Mouse (Mus musculus) adrenal gland, postnatal 14 days (tissue): ENCODE results near the gene Lrch4. TPM values are rescaled to one million over a fixed set of nuclear protein-coding genes. Genes with fewer than 3 reads are reported as not detected.

ENCODE experiments used
- DNase-seq: peaks from one replicate; pipeline ENCODE4 v3.0.0; 2021; ENCODE audit warnings: mixed read lengths
- total RNA-seq: library from RNA; stranded (reverse); gene quantifications from 2 replicates; pipeline ENCODE4 v1.2.3, GENCODE M21; 2021

Lrch4 gene
- total RNA-seq, 1 experiment from 2014 or later = 30.1 TPM

GRCm38 (mm10) chr5:137686127-137686790, 57.3 kb downstream of the Lrch4 start:
- DNase-seq = no peak

GRCm38 (mm10) chr5:137689974-137690373, 61.1 kb downstream of the Lrch4 start:
- no peak for DNase-seq

GRCm38 (mm10) chr5:137690531-137690930, 61.6 kb downstream of the Lrch4 start:
- DNase-seq = no peak

Other genes starting within 250 kb of the Lrch4 start
- gene Zan, start 152.1 kb upstream of the Lrch4 start, total RNA-seq = not detected in 2 replicates
- gene Pop7, start 126.6 kb upstream of the Lrch4 start, total RNA-seq = 22.3 and 26.2 TPM in 2 replicates
- 30.5 and 36.6 TPM in 2 replicates for gene Gigyf1, start 110.6 kb upstream of the Lrch4 start, total RNA-seq
- not detected in 2 replicates for gene Epo, start 95.9 kb upstream of the Lrch4 start, total RNA-seq
- gene Gnb2, start 95.6 kb upstream of the Lrch4 start, total RNA-seq = 574 and 611 TPM in 2 replicates
- 2.8 and 3.8 TPM in 2 replicates for gene Actl6b, start 75.6 kb upstream of the Lrch4 start, total RNA-seq
- 1.4 and 26.4 TPM in 2 replicates for gene Tfr2, start 59.3 kb upstream of the Lrch4 start, total RNA-seq
- 42.5 and 44.9 TPM in 2 replicates for gene Mospd3, start 28.1 kb upstream of the Lrch4 start, total RNA-seq
- gene Pcolce, start 15.3 kb upstream of the Lrch4 start, total RNA-seq = 414 and 471 TPM in 2 replicates
- gene Fbxo24, start 119 bp upstream of the Lrch4 start, total RNA-seq = 0.38 and 0.85 TPM in 2 replicates
- 7.2 and 11.6 TPM in 2 replicates for gene Gm20605, start 54 bp downstream of the Lrch4 start, total RNA-seq
- gene Sap25, start 12.2 kb downstream of the Lrch4 start, total RNA-seq = 7.4 and 12.8 TPM in 2 replicates
- gene Irs3, start 16.6 kb downstream of the Lrch4 start, total RNA-seq = 4.2 and 4.6 TPM in 2 replicates
- gene Agfg2, start 55.6 kb downstream of the Lrch4 start, total RNA-seq = 22.9 and 25.3 TPM in 2 replicates
- gene Nyap1, start 112.5 kb downstream of the Lrch4 start, total RNA-seq = 3.6 and 5.9 TPM in 2 replicates
- 74.9 and 87.3 TPM in 2 replicates for gene Tsc22d4, start 116.6 kb downstream of the Lrch4 start, total RNA-seq
- gene Ppp1r35, start 149.7 kb downstream of the Lrch4 start, total RNA-seq = 20.4 and 21.9 TPM in 2 replicates
- 41.5 and 46.7 TPM in 2 replicates for gene Mepce, start 158.5 kb downstream of the Lrch4 start, total RNA-seq
- gene Zcwpw1, start 158.7 kb downstream of the Lrch4 start, total RNA-seq = 5.6 and 5.7 TPM in 2 replicates
- 1.2 and 2.9 TPM in 2 replicates for gene Pilra, start 207.2 kb downstream of the Lrch4 start, total RNA-seq
- 0.67 and 1.6 TPM in 2 replicates for gene Pilrb1, start 229.0 kb downstream of the Lrch4 start, total RNA-seq
- 0.45 and 0.70 TPM in 2 replicates for gene Pilrb2, start 242.7 kb downstream of the Lrch4 start, total RNA-seq